Mouse (Mus musculus) intestine, embryonic 16.5 days (tissue): Measurements from ENCODE around the gene Glt28d2. TPM values are rescaled to one million over a fixed set of nuclear protein-coding genes. Genes with fewer than 3 reads are reported as not detected.

Experiments
- polyA plus RNA-seq: library from polyadenylated mRNA; unstranded; fragments of >200 nt; fragmentation: Nextera tagmentation; extraction: Ambion mirVana; gene quantifications from 2 replicates; pipeline ENCODE4 v1.2.1, GENCODE M21; 2015

Gene Glt28d2
- polyA plus RNA-seq, 1 experiment from 2014 or later, result 2.2 TPM

Other genes starting within 250 kb of the Glt28d2 start
- gene Fam160a1, start 70.2 kb downstream of the Glt28d2 start, polyA plus RNA-seq, result 3.5 and 3.8 TPM in 2 replicates
- 6.5 and 6.8 TPM in 2 replicates for gene Gm37240, start within 50 bp of the Glt28d2 start, polyA plus RNA-seq
- gene Sh3d19, start 83.6 kb upstream of the Glt28d2 start, polyA plus RNA-seq, result 27.5 and 35.6 TPM in 2 replicates
- not detected in 2 replicates for gene Prss48, start 115.0 kb upstream of the Glt28d2 start, polyA plus RNA-seq